Mouse (Mus musculus): ENCODE results near the gene E330021D16Rik. TPM values are rescaled to one million over a fixed set of nuclear protein-coding genes. Genes with fewer than 3 reads are reported as not detected.
A peak's percentile ranks its signal among the peaks of the same experiment; 100 is the strongest.
"Not testable (repeated sequence)": the region's sequence is repeated elsewhere in the genome, so short reads cannot be mapped to it uniquely, and the experiment has no call there.

E330021D16Rik gene
- polyA plus RNA-seq, 1 experiment, result not detected

DNA sequence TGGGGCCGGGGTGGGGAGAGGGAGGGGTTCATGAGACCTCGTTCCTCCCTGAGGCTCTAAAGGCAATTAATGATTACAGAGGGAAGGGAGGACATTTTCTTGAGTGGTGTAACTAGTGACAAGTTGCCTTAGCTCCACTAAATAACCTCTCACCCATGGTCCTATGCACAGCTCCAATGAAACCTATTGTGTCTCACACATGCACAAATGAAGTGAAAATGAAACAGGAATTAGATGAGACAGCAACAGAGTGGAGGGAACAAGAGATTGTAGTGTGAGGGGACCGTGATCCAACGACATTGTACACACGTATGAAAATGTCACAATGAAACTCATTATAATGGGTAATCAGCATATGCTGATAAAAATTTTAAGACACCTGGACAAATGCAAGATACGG lies 35.5 kb upstream of the E330021D16Rik start:
- TF ChIP-seq CTCF (IDR thresholded peaks at IDR 0.05; ENCODE audit: control insufficient read depth, insufficient read depth, low read length) (no peak), POLR2A (IDR thresholded peaks at IDR 0.05; ENCODE audit: borderline replicate concordance, control insufficient read depth, low read depth, low read length) (no peak)
- peak overlapping the region; percentile 24; the same call in 1 of the 2 replicates for H3K27ac ChIP-seq (ENCODE audit: control insufficient read depth, insufficient read depth, low read depth, low read length, poor library complexity)

DNA sequence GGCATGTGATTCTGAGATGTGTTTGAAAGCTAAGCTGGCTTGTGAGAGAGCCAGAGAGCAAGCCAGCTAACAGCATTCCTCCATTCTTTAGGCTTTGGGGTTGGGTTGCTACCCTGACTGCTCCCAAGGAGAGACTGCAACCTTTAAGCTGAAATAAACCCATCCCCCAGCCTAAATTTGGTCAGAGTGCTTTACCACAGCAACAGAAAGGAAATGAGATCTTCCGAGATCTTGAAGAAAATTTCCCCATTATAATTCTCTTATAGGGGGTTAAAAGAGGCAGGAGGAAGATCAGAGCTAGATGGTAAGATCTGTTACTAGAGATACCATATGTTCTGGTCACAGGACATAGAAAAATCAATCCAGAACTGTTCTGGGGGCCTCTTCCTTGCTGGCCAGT lies 34.6 kb upstream of the E330021D16Rik start:
- Histone ChIP-seq H3K4me1 (ENCODE audit: control insufficient read depth, insufficient read depth, low read length) (peaks cover 7% of the 10 kb centered on the region; the same call in 1 of the 2 replicates), H3K4me3 (replicated peaks; ENCODE audit: control insufficient read depth, low read depth, low read length) (no peak overlapping the region), H3K27ac (ENCODE audit: control insufficient read depth, insufficient read depth, low read depth, low read length, poor library complexity) (peak overlapping the region; percentile 71; the same call in 1 of the 2 replicates)
- 10% methylated on average over 1 of the region's 1 CpGs for WGBS
- TF ChIP-seq POLR2A (IDR thresholded peaks at IDR 0.05; ENCODE audit: borderline replicate concordance, control insufficient read depth, low read depth, low read length), result no peak
- no peak for TF ChIP-seq CTCF (IDR thresholded peaks at IDR 0.05; ENCODE audit: control insufficient read depth, insufficient read depth, low read length)

More for the DNA sequence above, 35.5 kb upstream of the E330021D16Rik start:
- Histone ChIP-seq H3K4me3 (replicated peaks; ENCODE audit: control insufficient read depth, low read depth, low read length) (no peak overlapping the region), H3K4me1 (ENCODE audit: control insufficient read depth, insufficient read depth, low read length) (peaks cover 7% of the 10 kb centered on the region; the same call in 1 of the 2 replicates)
- WGBS, result 59% methylated on average over 6 of the region's 6 CpGs

DNA sequence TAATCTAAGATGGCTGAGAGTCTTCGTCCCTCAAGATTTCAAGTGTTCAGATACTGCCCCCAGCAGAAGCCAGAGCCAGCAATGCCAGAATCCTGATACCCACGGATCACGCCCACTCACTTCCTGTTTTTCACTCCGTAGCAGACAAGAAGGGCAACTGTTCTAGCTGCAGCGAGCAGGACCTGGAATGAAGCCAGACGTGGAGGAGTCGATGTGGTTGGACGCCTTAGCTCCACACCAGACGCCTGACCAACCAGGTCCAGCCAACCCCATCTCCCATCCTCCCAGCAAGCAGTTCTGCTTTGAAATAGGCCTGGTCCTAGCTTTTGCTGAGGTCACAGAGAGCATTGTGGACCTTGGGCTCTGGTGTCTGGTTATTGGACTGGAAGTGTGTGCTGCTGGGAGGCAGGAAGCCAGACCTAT lies 33.9 kb upstream of the E330021D16Rik start:
- under 1% methylated on average over 9 of the region's 9 CpGs for WGBS
- no peak for TF ChIP-seq CTCF (IDR thresholded peaks at IDR 0.05; ENCODE audit: control insufficient read depth, insufficient read depth, low read length)
- TF ChIP-seq POLR2A (IDR thresholded peaks at IDR 0.05; ENCODE audit: borderline replicate concordance, control insufficient read depth, low read depth, low read length), result no peak
- peaks cover 7% of the 10 kb centered on the region; the same call in 1 of the 2 replicates for H3K4me1 ChIP-seq (ENCODE audit: control insufficient read depth, insufficient read depth, low read length)
- peak overlapping the region; percentile 10 for H3K4me3 ChIP-seq (replicated peaks; ENCODE audit: control insufficient read depth, low read depth, low read length)
- H3K27ac ChIP-seq (ENCODE audit: control insufficient read depth, insufficient read depth, low read depth, low read length, poor library complexity), result peak overlapping the region; percentile 49

DNA sequence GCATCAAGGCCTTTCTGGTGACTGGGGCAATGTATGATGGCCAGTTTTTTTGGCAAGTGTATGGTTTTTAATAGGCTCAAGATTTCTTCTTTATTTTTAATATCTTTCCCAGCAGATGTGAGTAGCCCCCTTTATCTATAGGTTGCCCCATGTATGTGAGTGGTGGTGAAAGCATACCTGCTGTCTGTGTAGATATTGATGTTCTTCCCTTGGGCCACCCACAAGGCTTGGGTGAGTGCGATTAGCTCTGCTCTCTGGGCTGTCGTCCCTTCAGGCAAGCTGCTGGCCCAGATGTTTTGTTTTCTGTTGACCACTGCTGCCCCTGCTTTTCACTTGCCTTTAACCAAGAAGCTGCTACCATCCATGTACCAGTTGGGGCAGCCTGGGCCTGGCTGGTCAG lies 23.8 kb upstream of the E330021D16Rik start:
- WGBS, result 82% methylated on average over 2 of the region's 2 CpGs
- not testable (repeated sequence) for H3K27ac ChIP-seq (ENCODE audit: control insufficient read depth, insufficient read depth, low read depth, low read length, poor library complexity); H3K4me3 ChIP-seq (replicated peaks; ENCODE audit: control insufficient read depth, low read depth, low read length); H3K4me1 ChIP-seq (ENCODE audit: control insufficient read depth, insufficient read depth, low read length)

DNA sequence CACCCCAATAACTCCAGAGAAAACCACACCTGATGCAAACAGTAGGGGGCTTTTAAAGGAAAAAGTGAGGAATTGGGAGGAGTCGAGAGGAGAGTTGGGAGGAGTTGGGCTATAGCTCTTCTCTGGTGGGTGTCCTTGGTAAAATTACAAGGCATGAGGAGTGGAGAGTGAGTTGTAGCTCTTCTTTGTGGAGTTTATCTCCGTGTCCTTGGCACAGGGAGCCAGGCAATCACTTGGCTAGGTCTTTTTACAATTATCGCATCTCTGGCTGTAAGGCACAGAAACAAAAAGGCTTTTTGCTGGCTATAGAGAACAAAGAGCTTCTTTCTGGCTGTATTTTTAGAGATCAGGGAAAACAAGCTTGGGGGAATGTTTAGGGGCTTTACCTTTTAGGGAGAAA lies 20.8 kb upstream of the E330021D16Rik start:
- not testable (repeated sequence) for H3K4me3 ChIP-seq (replicated peaks; ENCODE audit: control insufficient read depth, low read depth, low read length); H3K4me1 ChIP-seq (ENCODE audit: control insufficient read depth, insufficient read depth, low read length); H3K27ac ChIP-seq (ENCODE audit: control insufficient read depth, insufficient read depth, low read depth, low read length, poor library complexity)
- 81% methylated on average over 3 of the region's 3 CpGs for WGBS

DNA sequence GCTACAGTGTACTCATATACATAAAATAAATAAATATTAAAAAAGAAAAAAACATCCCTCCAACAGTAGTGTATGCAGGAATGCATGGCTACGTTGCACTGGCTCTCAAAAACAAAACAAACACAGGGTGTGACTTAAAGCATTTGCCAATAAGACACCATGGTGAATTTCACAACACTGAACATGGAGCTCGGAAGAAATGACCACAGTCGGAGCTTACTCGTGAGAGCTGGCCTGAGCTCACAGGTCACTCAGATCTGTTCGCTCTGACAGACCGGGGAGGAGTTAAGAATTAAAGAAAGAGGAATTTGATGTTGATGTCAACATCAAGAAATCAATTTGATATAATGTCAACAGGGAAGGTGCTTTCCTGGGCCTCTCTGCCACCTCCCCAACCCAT lies 18.2 kb upstream of the E330021D16Rik start:
- H3K4me3 ChIP-seq (replicated peaks; ENCODE audit: control insufficient read depth, low read depth, low read length), result no peak overlapping the region
- H3K4me1 ChIP-seq (ENCODE audit: control insufficient read depth, insufficient read depth, low read length), result peaks cover 3% of the 10 kb centered on the region; the same call in 1 of the 2 replicates
- 59% methylated on average over 6 of the region's 6 CpGs for WGBS
- TF ChIP-seq CTCF (IDR thresholded peaks at IDR 0.05; ENCODE audit: control insufficient read depth, insufficient read depth, low read length) (no peak), POLR2A (IDR thresholded peaks at IDR 0.05; ENCODE audit: borderline replicate concordance, control insufficient read depth, low read depth, low read length) (no peak)
- H3K27ac ChIP-seq (ENCODE audit: control insufficient read depth, insufficient read depth, low read depth, low read length, poor library complexity), result no peak overlapping the region

DNA sequence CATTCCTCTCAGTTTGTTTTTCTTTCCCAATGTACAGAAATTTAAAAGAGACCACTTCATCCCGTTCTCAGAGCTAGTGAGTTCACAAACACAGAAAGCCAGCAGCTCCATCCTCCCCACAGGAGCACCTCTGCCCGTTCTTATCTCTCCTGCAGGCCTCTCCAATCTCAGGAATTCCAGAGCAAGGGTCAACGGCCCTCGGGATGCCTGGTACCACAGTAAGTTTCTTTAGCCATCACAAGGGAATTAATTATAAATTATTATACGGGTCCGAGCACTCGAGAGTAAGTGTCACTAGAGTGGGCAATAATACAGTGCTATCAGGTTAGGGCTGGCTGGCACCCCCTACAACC lies 16.5 kb upstream of the E330021D16Rik start:
- 71% methylated on average over 7 of the region's 7 CpGs for WGBS
- TF ChIP-seq CTCF (IDR thresholded peaks at IDR 0.05; ENCODE audit: control insufficient read depth, insufficient read depth, low read length), result no peak
- no peak for TF ChIP-seq POLR2A (IDR thresholded peaks at IDR 0.05; ENCODE audit: borderline replicate concordance, control insufficient read depth, low read depth, low read length)
- H3K27ac ChIP-seq (ENCODE audit: control insufficient read depth, insufficient read depth, low read depth, low read length, poor library complexity), result no peak overlapping the region
- no peak overlapping the region for H3K4me3 ChIP-seq (replicated peaks; ENCODE audit: control insufficient read depth, low read depth, low read length)
- H3K4me1 ChIP-seq (ENCODE audit: control insufficient read depth, insufficient read depth, low read length), result peaks cover 3% of the 10 kb centered on the region; the same call in 1 of the 2 replicates

DNA sequence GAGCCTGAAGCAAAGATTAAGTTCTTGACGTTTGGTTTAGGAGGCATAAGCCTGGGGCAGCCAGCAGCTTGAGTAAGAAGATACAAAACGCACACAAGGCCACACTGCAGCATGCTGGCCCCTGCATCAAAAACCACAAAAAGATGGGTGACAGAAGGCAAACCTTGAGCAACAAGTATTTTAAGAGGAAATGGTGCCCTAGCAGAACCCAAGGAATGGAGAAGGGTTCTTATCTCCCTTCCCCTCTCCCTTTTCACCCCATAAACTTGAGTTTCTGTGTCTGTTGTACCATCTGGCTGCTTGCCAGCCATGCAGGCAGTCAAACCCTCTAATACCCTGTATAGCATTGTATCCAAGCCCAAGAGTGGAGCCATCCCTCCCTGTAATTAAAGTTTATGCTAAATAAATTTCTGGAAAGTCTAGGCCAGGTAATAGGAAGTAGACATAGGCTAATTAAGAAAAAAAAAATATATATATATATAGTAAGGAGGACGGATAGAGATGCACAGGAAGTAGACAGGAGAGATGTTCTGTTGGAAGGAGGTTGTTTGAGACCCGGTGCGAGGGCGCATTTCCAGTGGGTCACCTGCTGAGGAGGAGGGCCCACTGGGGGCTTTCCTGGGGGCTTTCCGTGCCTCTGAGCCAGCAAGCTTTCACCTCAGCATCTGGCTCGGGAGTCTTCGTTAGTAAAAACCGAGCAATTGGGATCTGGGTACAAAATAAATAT lies 16.0 kb upstream of the E330021D16Rik start:
- H3K27ac ChIP-seq (ENCODE audit: control insufficient read depth, insufficient read depth, low read depth, low read length, poor library complexity), result no peak overlapping the region
- WGBS, result 54% methylated on average over 10 of the region's 10 CpGs
- TF ChIP-seq POLR2A (IDR thresholded peaks at IDR 0.05; ENCODE audit: borderline replicate concordance, control insufficient read depth, low read depth, low read length) (no peak), CTCF (IDR thresholded peaks at IDR 0.05; ENCODE audit: control insufficient read depth, insufficient read depth, low read length) (no peak)

DNA sequence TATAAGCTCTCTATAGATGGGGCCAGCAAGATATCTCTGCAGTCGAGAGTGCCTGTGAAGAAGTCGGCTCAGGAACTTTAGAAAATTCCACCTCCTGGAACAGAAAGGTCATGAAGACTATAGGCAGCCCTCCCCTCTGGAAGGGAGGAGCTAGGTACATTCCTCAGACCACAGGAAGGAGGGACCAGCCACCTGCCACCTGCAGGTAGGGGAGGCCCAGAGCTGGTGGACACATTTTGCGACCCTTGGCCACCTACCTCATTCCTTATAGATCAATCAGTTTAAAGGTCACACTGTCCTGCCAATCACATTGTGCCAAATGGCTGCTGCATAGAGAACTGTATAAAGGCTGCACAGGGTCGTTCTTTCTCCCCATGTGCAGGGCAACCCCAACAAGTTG lies 14.1 kb upstream of the E330021D16Rik start:
- Histone ChIP-seq H3K4me1 (ENCODE audit: control insufficient read depth, insufficient read depth, low read length) (peaks cover 3% of the 10 kb centered on the region; the same call in 1 of the 2 replicates), H3K27ac (ENCODE audit: control insufficient read depth, insufficient read depth, low read depth, low read length, poor library complexity) (no peak overlapping the region), H3K4me3 (replicated peaks; ENCODE audit: control insufficient read depth, low read depth, low read length) (no peak overlapping the region)
- no peak for TF ChIP-seq POLR2A (IDR thresholded peaks at IDR 0.05; ENCODE audit: borderline replicate concordance, control insufficient read depth, low read depth, low read length)
- TF ChIP-seq CTCF (IDR thresholded peaks at IDR 0.05; ENCODE audit: control insufficient read depth, insufficient read depth, low read length), result no peak
- 76% methylated on average over 4 of the region's 4 CpGs for WGBS

More for the DNA sequence above, 16.0 kb upstream of the E330021D16Rik start:
- no peak overlapping the region for H3K4me3 ChIP-seq (replicated peaks; ENCODE audit: control insufficient read depth, low read depth, low read length)
- peaks cover 3% of the 10 kb centered on the region; the same call in 1 of the 2 replicates for H3K4me1 ChIP-seq (ENCODE audit: control insufficient read depth, insufficient read depth, low read length)

Data from bone marrow, adult 2 months (tissue).